Mouse (Mus musculus) 3134 (cell line): ENCODE data around the gene Ephb4.
A peak's percentile ranks its signal among the peaks of the same experiment; 100 is the strongest.

Experiments used
- DNase-seq: peaks from one replicate; pipeline ENCODE4 v3.0.0-alpha.2; 2011; ENCODE audit warnings: low spot score; ENCODE audit not compliant: insufficient read length; ENCODE audit errors: extremely low read depth

Ephb4 gene

GRCm38 (mm10) chr5:137334317-137334716 lies 15.6 kb upstream of the Ephb4 start:
- no peak for DNase-seq

- no peak for DNase-seq
These were observed 14.8 kb upstream of the Ephb4 start for GRCm38 (mm10) chr5:137335066-137335465.

DNA sequence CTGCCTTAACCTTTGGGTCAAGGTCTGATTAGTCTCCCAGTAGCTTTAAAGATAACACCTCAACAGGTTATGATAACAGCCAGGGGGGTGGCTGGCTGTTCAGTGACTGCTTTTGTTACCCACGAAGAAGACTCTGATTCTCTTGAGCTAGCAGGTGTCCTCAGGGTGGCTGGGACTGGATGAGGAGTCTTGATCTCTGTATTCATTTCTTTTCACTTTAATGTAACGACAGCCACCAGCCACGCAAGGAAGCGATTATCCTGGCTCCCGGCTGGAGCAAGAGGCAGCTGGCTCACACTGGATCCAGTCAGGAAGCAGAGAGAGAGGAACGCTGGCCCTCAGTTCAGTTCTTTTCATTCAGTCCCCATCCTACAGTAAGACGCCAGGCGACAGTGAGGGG lies 12.7 kb upstream of the Ephb4 start:
- no peak for DNase-seq

DNA sequence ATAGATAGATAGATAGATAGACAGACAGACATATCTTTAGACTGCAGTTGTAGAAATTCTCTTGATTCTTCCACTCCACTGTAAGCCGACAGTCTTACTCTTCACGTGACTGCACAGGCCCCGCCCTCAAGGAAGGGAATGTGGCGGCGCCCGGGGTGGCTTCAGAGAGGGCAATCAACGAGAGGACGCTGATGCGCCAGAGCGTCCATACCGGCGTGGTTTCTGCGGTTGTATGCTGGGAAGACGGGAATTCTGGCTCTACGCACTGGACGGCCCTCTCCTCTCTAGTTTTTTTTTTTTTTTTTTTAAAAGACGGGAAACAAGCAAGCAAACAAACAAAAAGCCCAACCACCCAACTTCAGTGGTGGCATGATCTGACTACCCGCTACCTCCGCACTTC lies 11.7 kb upstream of the Ephb4 start:
- peak; percentile 89 for DNase-seq

DNA sequence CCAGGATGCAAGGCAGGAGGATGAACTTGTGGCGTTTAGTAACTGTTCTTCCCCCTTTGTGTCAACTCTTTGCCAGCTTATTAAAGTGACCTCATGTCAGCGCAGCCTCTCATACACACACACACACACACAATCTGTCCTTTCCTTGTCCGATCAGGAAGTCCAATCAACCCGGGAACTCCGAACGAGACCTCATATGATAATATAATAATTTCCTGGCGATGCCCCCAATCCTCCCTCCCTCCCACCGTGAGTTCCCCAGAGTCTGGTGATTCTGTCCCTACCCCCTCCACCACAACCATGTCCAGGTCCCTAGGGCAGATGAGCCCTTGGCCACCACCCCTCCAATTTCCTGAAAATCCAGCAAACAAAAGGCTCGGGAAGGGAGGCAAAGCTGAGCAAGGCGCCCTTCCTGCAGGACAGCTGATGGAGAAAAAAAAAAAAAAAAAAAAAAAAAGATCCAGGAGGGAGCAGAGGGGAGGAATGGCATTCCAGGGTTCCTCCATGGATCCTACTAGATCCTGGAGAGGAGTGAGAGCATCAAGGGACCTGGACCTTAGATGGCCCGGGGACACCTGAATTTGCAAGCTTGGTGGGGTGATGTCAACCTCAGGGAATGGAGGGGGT lies 11.1 kb upstream of the Ephb4 start:
- peak; percentile 78 for DNase-seq

DNA sequence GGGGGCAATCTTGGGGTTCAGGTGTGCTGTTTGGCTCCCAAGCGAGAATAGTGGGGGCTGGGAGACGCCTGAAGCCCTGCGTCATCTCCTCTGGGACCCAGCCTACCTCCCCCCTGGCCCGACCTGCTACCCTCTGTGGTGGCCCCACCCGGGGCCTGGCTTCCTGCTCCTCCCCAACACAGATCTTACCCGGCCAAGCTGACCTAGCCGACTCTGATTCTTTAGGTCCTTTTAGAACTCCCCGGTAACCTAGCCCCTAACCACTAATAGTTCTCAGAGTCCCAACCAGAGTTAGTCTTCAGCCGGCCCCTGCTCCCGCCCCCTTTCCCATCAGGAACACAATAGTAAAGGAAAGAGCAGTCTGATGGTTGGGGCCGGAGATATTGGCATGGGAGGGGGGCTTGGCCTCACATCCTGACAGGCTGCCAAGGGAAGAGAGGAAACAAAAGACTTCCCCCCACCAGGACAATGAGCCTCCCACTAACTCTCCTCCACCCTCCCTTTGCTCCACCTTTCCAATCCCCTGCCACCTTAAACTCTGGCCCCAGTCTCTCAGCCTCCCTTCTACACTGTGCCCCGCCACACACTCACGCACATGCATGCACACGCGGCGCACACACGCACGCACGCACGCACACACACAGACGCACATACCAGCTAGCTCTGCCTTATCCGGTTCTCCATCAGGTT lies 10.5 kb upstream of the Ephb4 start:
- peak; percentile 74 for DNase-seq

GRCm38 (mm10) chr5:137340222-137340621 lies 9.7 kb upstream of the Ephb4 start:
- no peak for DNase-seq

DNA sequence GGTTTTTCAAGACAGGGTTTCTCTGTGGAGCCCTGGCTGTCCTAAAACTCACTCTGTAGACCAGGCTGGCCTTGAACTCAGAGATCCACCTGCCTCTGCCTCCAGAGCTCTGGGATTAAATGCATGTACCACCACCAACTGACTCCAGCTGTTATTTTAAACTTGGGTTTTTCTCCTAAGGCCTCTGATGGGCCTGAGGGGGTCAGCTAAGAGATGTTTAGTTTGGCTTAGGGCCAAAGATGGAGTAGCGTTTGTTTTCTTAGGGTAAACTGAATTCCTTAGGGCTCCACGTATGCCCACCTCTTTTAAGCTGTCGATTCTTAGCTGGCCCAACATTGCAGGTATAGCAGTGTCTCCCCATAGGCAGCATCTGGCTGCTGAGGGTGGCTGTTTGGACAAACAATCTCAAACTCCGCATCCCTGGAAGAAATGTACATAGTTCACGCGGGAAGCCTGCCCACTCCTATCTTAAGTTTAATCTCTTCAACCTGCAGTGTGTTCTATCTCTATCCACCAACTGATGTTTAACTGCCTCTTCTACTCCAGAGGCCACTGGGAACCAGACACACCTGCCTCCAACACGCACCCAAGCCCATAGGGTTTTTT lies 7.4 kb upstream of the Ephb4 start:
- no peak for DNase-seq

DNA sequence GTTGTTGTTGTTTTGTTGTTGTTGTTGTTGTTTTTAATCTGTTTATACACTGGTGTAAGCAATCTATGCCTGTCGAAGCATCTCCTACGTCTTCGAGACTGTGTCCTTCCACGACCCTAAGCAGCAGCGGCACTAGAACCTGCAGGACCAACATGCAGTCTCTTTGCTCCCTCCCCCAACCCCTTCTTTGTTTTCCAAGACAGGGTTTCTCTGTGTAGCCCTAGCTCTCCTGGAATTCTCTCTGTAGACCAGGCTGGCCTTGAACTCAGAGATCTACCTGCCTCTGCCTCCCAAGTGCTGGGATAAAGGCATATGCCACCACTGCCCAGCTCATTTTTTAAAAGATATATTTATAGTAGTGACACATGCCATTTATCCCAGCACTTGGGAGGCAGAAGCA lies 6.5 kb upstream of the Ephb4 start:
- no peak for DNase-seq

- DNase-seq: no peak
These were observed 6.0 kb upstream of the Ephb4 start for GRCm38 (mm10) chr5:137343869-137344268.

DNA sequence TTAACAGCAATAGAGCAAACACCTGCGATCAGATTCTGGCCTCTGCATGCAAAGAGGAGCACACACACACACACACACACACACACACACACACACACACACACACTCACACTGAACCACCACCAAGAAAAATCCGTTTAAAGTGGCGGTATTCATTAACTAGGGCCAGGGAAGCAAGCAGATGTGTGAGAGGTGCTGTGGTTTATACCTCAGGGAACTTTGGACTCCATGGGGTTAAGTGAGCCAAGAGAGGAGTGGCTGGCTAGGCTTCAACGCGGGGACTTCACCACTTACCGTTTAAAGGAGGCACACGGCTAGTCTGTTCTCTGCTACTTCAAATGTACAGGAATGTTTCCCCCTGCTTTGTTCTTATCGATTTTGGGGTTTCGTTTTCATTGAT lies 4.1 kb upstream of the Ephb4 start:
- peak; percentile 42 for DNase-seq

- DNase-seq: no peak
These were observed 3.5 kb upstream of the Ephb4 start for GRCm38 (mm10) chr5:137346388-137346787.

- DNase-seq: no peak
These were observed 2.9 kb upstream of the Ephb4 start for GRCm38 (mm10) chr5:137346983-137347382.

GRCm38 (mm10) chr5:137347856-137348255 lies 2.1 kb upstream of the Ephb4 start:
- DNase-seq: no peak

DNA sequence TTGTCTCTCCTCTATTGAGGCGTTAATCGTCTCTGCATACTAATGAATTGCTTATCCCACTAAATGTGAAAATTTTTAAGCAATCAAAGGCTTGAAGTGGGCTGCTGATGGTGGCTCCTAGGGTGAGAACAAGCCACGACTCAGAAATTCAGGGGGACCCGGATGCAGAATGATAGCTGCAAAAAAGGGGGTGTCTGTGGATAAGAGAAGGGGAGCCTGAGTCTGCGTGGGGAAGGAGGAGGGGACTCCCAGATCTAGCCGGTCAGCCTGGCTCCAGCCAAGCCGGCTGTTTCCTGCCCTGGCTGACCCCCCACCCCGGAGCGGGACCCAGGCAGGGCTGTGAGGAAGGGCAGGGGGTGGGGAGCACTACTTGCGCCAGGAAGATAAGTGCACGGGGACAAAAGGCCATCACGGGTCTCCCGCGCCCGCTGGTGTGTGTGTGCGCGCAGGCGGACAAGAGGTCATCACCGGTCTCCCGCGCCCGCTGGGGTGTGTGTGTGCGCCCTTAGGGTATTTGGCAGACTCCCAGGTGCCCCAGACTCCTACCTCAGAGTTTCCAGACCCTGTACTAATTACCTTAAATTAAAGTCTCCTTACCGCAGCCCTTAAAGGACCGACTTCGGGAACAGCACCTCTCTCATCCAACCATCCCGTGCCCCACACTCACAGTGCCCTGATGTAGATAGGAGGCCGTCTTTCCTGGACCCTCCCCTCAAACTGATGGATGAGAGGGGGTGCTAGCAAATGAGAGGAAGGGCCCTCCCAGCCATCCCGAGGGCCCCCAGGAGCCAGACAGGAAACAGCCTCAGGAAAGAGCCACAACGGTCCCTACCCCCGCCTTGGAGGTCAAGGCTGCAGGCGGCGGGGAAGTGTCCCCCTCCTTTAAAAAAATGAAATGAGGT lies 1.2 kb upstream of the Ephb4 start:
- no peak for DNase-seq

GRCm38 (mm10) chr5:137350205-137351057 lies 522 bp downstream of the Ephb4 start:
- no peak for DNase-seq

DNA sequence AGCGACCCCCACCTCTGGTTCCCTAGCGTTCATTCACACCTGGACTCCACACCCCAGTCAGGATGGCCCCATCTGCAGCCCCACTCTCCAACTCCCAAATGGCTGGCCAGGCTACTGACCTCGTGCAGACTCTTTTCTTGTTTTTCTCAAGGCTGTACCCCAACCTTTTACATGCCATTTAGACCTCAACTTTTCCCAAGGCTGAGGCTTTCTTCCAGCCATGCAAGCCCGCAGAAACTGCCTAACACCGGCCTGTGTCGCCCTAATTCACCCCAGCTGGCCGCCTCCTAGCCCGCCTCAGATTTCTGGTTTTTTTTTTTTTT lies 1.1 kb downstream of the Ephb4 start:
- no peak for DNase-seq

DNA sequence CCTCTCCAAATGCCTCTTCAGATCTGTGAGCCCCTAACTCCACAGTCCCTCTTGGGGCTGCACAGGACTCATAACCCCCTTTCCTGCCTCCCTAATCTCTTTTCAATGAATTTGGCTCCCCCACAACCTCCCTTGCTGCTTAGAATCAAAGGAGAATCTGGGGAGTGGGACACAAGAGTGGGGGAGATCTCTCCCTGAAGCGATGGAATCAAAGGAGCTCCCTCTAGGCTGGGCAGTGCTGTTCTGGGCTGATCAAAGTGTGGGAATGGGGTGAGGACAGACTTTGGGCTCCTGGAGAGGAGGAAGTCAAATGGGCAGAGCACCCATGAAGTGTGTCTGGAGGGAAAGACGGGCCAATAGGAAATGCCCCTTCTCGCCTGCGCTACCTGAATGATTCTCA lies 1.5 kb downstream of the Ephb4 start:
- DNase-seq: no peak

GRCm38 (mm10) chr5:137352011-137352975 lies 2.4 kb downstream of the Ephb4 start:
- DNase-seq: no peak
